Mouse (Mus musculus) C2C12 (cell line): ENCODE measurements around the gene Nr1i2.

Experiments
- CTCF ChIP-seq: IDR thresholded peaks from one replicate; pipeline ENCODE4 v1.5.1; 2011; ENCODE audit not compliant: control insufficient read depth, insufficient read depth, insufficient read length
- USF1 ChIP-seq: IDR thresholded peaks from one replicate; pipeline ENCODE4 v1.6.1; 2011; ENCODE audit warnings: low read depth, mild to moderate bottlenecking, control low read depth, moderate library complexity

DNA sequence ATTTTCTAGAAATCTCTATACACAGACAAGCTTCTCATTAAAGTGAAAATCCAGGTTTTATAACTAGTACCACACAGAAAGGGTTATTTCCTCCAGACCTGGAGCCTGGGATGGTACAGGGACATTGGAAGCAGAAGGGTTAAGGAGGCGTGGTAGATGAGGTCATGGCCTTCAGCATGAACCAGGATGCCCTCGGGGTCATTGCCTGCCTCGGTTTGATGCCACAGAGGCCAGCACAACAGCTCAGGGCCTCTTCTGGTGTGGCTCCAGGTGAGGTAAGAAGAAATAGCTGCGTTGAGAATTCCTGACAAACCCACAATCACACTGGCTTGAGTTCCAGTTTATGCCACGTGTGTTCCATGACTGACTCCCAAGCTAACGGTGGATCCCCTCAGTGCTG is 5.8 kb downstream of the Nr1i2 start:
- TF ChIP-seq CTCF (no peak), USF1 (no peak)
